Mouse (Mus musculus) myocyte (in vitro differentiated cells): ENCODE data around the gene Bet1l. TPM values are rescaled to one million over a fixed set of nuclear protein-coding genes. Genes with fewer than 3 reads are reported as not detected.

Experiments
- H3K27me3 ChIP-seq: one replicate; pipeline ENCODE4 v1.6.1; 2011; ENCODE audit not compliant: control insufficient read depth, insufficient read depth, insufficient read length
- H3K36me3 ChIP-seq: one replicate; pipeline ENCODE4 v1.6.1; 2011; ENCODE audit not compliant: control insufficient read depth, insufficient read depth
- H3K4me2 ChIP-seq: one replicate; pipeline ENCODE4 v1.6.1; 2011; ENCODE audit warnings: low read depth, control low read depth
- H3K4me3 ChIP-seq: one replicate; pipeline ENCODE4 v1.5.1; 2011; ENCODE audit warnings: mild to moderate bottlenecking, control low read depth, moderate library complexity
- H3K79me2 ChIP-seq: one replicate; pipeline ENCODE4 v1.6.1; 2011; ENCODE audit not compliant: control insufficient read depth, insufficient read depth
- H3ac ChIP-seq: one replicate; pipeline ENCODE4 v1.6.1; 2011; ENCODE audit not compliant: control insufficient read depth, insufficient read length
- CEBPB ChIP-seq: IDR thresholded peaks from 2 replicates; pipeline ENCODE4 v1.6.1; 2011; ENCODE audit warnings: mild to moderate bottlenecking, moderate library complexity; ENCODE audit not compliant: poor library complexity, insufficient read depth, severe bottlenecking
- E2F4 ChIP-seq: IDR thresholded peaks from one replicate; pipeline ENCODE4 v1.6.1; 2011; ENCODE audit warnings: mild to moderate bottlenecking, control low read depth, moderate library complexity; ENCODE audit not compliant: insufficient read depth
- MAX ChIP-seq: IDR thresholded peaks from one replicate; pipeline ENCODE4 v1.6.1; 2011; ENCODE audit warnings: low read depth, mild to moderate bottlenecking, control low read depth
- MYOD1 ChIP-seq, 3 experiments: IDR thresholded peaks; one replicate each; pipeline ENCODE4 v1.6.1; 2011; ENCODE audit warnings: control low read depth in 2 of 3, low read depth in 2 of 3, mild to moderate bottlenecking in 2 of 3, moderate library complexity in 1 of 3; ENCODE audit not compliant: insufficient read length in 2 of 3, control insufficient read depth in 1 of 3
- MYOG ChIP-seq, 3 experiments: IDR thresholded peaks; one replicate each; pipeline ENCODE4 v1.6.1; 2011; ENCODE audit warnings: control low read depth in 2 of 3, low read depth in 2 of 3, mild to moderate bottlenecking in 2 of 3; ENCODE audit not compliant: insufficient read length in 2 of 3, control insufficient read depth in 1 of 3, insufficient read depth in 1 of 3
- POLR2A ChIP-seq: IDR thresholded peaks from one replicate; pipeline ENCODE4 v1.6.1; 2011; ENCODE audit warnings: low read depth, mild to moderate bottlenecking, control low read depth, moderate library complexity; ENCODE audit not compliant: insufficient read length
- POLR2AphosphoS2 ChIP-seq: IDR thresholded peaks from one replicate; pipeline ENCODE4 v1.6.1; 2011; ENCODE audit warnings: low read depth, control low read depth; ENCODE audit not compliant: insufficient read length
- REST ChIP-seq: IDR thresholded peaks from one replicate; pipeline ENCODE4 v1.6.1; 2011; ENCODE audit warnings: mild to moderate bottlenecking, control low read depth, moderate library complexity; ENCODE audit not compliant: insufficient read depth, insufficient read length
- SRF ChIP-seq: IDR thresholded peaks from one replicate; pipeline ENCODE4 v1.6.1; 2011; ENCODE audit warnings: low read depth; ENCODE audit not compliant: control insufficient read depth, insufficient read length
- TCF12 ChIP-seq: IDR thresholded peaks from one replicate; pipeline ENCODE4 v1.6.1; 2011; ENCODE audit warnings: mild to moderate bottlenecking, control low read depth; ENCODE audit not compliant: poor library complexity, insufficient read depth, severe bottlenecking
- TCF3 ChIP-seq: IDR thresholded peaks from one replicate; pipeline ENCODE4 v1.6.1; 2011; ENCODE audit warnings: low read depth, control low read depth; ENCODE audit not compliant: insufficient read length
- USF1 ChIP-seq: IDR thresholded peaks from one replicate; pipeline ENCODE4 v1.6.1; 2011; ENCODE audit warnings: low read depth, mild to moderate bottlenecking, control low read depth, moderate library complexity
- polyA plus RNA-seq: library from polyadenylated mRNA; unstranded; fragments of >200 nt; fragmentation: generic; extraction: Trizol; gene quantifications from one replicate; pipeline ENCODE4 v1.2.1, GENCODE M21; 2012; ENCODE audit warnings: missing spikeins

Bet1l gene
- polyA plus RNA-seq, 1 experiment, result 25.8 TPM

- no peak overlapping the region for H3K4me2 ChIP-seq
- H3K79me2 ChIP-seq, result no peaks in the 10 kb centered on the region
- no peak overlapping the region for H3ac ChIP-seq
- no peaks in the 10 kb centered on the region for H3K27me3 ChIP-seq
- H3K4me3 ChIP-seq, result no peak overlapping the region
- TF ChIP-seq REST, result no peak
- no peak for TF ChIP-seq POLR2AphosphoS2
- no peak for TF ChIP-seq MAX
- no peak for TF ChIP-seq E2F4
- no peak for TF ChIP-seq TCF12
- no peak for TF ChIP-seq MYOG (IDR thresholded peaks at IDR 0.05; ENCODE audit: control insufficient read depth in 1 of 3, insufficient read depth in 1 of 3, insufficient read length in 2 of 3, low read depth in 2 of 3)
- TF ChIP-seq CEBPB, result no peak
- TF ChIP-seq SRF, result no peak
- TF ChIP-seq POLR2A, result no peak
- no peak for TF ChIP-seq TCF3
- no peak for TF ChIP-seq MYOD1 (IDR thresholded peaks at IDR 0.05; ENCODE audit: control insufficient read depth in 1 of 3, insufficient read length in 2 of 3, low read depth in 2 of 3)
- no peak for TF ChIP-seq USF1
- no peaks in the 10 kb centered on the region for H3K36me3 ChIP-seq
These were observed 46.9 kb downstream of the Bet1l start for GRCm38 (mm10) chr7:140810496-140810895.

GRCm38 (mm10) chr7:140805704-140806103 lies 51.7 kb downstream of the Bet1l start:
- no peak overlapping the region for H3K4me2 ChIP-seq
- no peak for TF ChIP-seq POLR2AphosphoS2
- TF ChIP-seq MAX, result no peak
- TF ChIP-seq E2F4, result no peak
- TF ChIP-seq SRF, result no peak
- TF ChIP-seq MYOG (IDR thresholded peaks at IDR 0.05; ENCODE audit: control insufficient read depth in 1 of 3, insufficient read depth in 1 of 3, insufficient read length in 2 of 3, low read depth in 2 of 3), result no peak
- no peak for TF ChIP-seq MYOD1 (IDR thresholded peaks at IDR 0.05; ENCODE audit: control insufficient read depth in 1 of 3, insufficient read length in 2 of 3, low read depth in 2 of 3)
- TF ChIP-seq POLR2A, result no peak
- TF ChIP-seq CEBPB, result no peak
- no peak for TF ChIP-seq TCF12
- no peak for TF ChIP-seq TCF3
- TF ChIP-seq REST, result no peak
- no peak for TF ChIP-seq USF1
- peaks cover under 1% of the 10 kb centered on the region for H3K27me3 ChIP-seq

More at GRCm38 (mm10) chr7:140805704-140806103, 51.7 kb downstream of the Bet1l start:
- H3K4me3 ChIP-seq, result no peak overlapping the region
- H3K79me2 ChIP-seq, result no peaks in the 10 kb centered on the region
- H3K36me3 ChIP-seq, result no peaks in the 10 kb centered on the region
- H3ac ChIP-seq, result no peak overlapping the region

Other genes starting within 250 kb of the Bet1l start
- gene Olfr61, start 228.6 kb downstream of the Bet1l start, polyA plus RNA-seq, result not detected
- not detected for gene Olfr53, start 211.1 kb downstream of the Bet1l start, polyA plus RNA-seq
- gene Olfr539, start 197.6 kb downstream of the Bet1l start, polyA plus RNA-seq, result not detected
- not detected for gene Olfr45, start 175.6 kb downstream of the Bet1l start, polyA plus RNA-seq
- not detected for gene Olfr541, start 160.3 kb downstream of the Bet1l start, polyA plus RNA-seq
- not detected for gene Cyp2e1, start 93.8 kb downstream of the Bet1l start, polyA plus RNA-seq
- not detected for gene Syce1, start 69.7 kb downstream of the Bet1l start, polyA plus RNA-seq
- gene Zfp941, start 35.4 kb downstream of the Bet1l start, polyA plus RNA-seq, result 0.13 TPM
- gene Urah, start 22.6 kb downstream of the Bet1l start, polyA plus RNA-seq, result 0.13 TPM
- not detected for gene Scgb1c1, start 12.0 kb downstream of the Bet1l start, polyA plus RNA-seq
- 0.07 TPM for gene Odf3, start 9.8 kb downstream of the Bet1l start, polyA plus RNA-seq
- gene Gm45785, start 1.2 kb downstream of the Bet1l start, polyA plus RNA-seq, result not detected
- 123 TPM for gene Ric8a, start 620 bp downstream of the Bet1l start, polyA plus RNA-seq
- 201 TPM for gene Psmd13, start 24.4 kb upstream of the Bet1l start, polyA plus RNA-seq
- gene Sirt3, start 24.7 kb upstream of the Bet1l start, polyA plus RNA-seq, result 28.8 TPM
- gene Cox8b, start 42.9 kb upstream of the Bet1l start, polyA plus RNA-seq, result 534 TPM
- 0.01 TPM for gene Nlrp6, start 63.3 kb upstream of the Bet1l start, polyA plus RNA-seq
- 11.6 TPM for gene Pgghg, start 83.8 kb upstream of the Bet1l start, polyA plus RNA-seq
- gene Ifitm5, start 92.7 kb upstream of the Bet1l start, polyA plus RNA-seq, result 0.47 TPM
- gene Gm45717, start 98.4 kb upstream of the Bet1l start, polyA plus RNA-seq, result 0.12 TPM
- gene Ifitm2, start 98.4 kb upstream of the Bet1l start, polyA plus RNA-seq, result 493 TPM
- gene Ifitm1, start 109.6 kb upstream of the Bet1l start, polyA plus RNA-seq, result 19.9 TPM
- 1,312 TPM for gene Ifitm3, start 153.2 kb upstream of the Bet1l start, polyA plus RNA-seq
- gene Ifitm6, start 160.3 kb upstream of the Bet1l start, polyA plus RNA-seq, result 4.4 TPM
- not detected for gene Gm17387, start 171.6 kb upstream of the Bet1l start, polyA plus RNA-seq
- gene B4galnt4, start 203.5 kb upstream of the Bet1l start, polyA plus RNA-seq, result 0.46 TPM
- gene Pkp3, start 220.6 kb upstream of the Bet1l start, polyA plus RNA-seq, result 0.25 TPM
- 4.8 TPM for gene Sigirr, start 243.0 kb upstream of the Bet1l start, polyA plus RNA-seq